Mouse (Mus musculus) testis, postnatal 14 days (tissue): ENCODE results near the gene 1700008O03Rik.

Source experiments
- DNase-seq: peaks from one replicate; pipeline ENCODE4 v3.0.0; 2021; ENCODE audit warnings: low spot score

1700008O03Rik gene

DNA sequence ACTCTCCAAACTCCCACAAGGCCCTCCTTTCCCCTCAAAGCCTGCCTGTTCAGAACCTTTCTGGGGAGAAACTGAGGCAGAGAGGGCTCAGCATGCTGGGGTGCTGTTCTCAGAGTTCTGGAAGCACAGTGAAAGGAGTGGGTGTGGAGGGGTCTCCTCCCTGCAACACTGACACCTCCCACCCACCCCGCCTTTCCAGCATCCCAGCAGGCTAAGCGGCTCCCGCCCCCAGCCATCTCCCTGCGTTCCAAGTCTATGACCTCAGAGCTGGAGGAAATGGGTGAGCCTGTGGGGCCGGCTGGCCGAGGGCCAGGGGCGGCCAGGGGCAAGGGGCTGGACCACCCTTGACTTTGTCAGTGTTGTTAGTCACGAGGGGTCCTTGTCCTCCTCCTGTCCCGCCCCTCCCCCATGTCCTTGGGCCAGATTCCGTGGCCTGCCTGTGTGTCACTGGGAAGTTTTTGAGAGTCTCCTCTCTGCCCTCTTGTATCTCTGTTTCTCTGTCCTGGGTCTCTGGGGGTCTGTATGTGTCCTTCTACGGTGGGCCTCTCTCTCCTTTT is 42.1 kb downstream of the 1700008O03Rik start:
- no peak for DNase-seq

DNA sequence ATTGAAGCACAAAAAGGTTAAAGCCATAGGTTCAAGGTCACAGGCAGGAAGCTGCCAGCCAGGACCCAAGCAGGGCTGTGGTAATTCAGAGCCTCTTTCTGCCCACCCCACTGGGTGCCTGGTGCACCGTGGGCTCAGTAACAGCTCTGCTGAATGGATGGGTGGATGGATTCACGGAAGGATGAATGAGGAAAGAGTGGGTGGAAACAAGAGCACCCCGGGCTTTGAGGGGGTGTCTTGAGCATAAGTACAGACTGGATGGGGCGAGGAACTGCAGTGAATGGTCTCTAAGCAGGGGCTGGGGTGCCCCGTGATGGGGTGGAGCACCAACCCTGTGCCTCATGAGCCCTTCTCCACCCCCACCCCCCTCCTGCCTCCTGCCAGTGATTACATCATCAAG is 43.9 kb downstream of the 1700008O03Rik start:
- DNase-seq, result no peak

DNA sequence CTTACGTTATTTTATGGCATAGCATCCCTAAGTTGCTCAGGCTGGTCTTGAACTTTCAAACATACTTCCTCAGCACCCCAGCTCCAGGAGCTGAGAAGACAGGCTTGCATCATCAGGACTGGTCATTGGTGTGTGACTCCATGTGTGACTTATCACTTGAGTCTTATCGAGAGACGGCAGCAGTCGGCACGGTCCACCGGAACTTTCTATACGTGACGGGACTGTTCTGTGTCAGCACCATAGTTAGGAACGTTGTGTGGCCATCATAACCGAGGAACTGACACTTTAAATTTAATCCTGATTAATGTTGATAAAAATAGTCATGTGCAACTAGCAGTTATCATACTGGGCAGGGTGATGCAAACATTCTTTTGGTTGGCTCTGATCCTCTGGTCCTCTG is 44.5 kb downstream of the 1700008O03Rik start:
- DNase-seq, result no peak

GRCm38 (mm10) chr7:44340226-44340625 is 45.4 kb downstream of the 1700008O03Rik start:
- no peak for DNase-seq

DNA sequence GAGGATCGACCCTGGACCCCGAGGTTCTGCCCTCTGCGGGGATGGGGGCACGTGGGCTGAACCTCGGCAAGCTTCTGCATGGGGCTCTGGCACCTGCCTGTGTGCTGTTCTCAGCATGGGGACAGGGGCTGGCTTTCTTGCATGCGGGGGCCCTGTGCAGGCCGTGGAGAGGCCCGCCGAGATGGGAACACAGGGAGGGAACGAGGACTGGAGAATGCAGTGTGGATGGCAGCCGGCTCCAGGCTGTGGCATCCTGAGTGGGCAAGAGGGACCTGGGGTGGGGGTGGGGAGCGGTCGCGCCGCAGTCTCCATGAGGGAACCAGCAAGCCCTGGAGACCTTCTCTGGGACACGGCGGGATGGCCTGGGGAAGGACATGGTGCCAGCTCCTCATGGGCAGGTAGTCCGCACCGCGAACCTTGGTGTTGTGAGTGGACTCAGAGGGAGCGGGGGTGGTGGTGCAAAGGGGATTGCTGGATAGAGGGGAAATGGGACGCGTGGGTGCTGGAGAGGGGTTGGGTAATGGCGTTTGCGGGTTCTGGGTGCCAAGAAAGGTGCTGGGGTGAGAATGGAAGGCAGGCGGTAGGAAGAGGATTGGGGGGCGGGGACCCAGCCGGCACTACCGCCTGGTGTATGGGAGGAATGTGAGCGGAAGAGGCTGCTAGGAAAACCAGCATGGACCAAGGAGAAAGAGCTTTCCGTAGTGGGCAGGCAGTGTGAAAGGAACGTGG is 48.3 kb downstream of the 1700008O03Rik start:
- no peak for DNase-seq

DNA sequence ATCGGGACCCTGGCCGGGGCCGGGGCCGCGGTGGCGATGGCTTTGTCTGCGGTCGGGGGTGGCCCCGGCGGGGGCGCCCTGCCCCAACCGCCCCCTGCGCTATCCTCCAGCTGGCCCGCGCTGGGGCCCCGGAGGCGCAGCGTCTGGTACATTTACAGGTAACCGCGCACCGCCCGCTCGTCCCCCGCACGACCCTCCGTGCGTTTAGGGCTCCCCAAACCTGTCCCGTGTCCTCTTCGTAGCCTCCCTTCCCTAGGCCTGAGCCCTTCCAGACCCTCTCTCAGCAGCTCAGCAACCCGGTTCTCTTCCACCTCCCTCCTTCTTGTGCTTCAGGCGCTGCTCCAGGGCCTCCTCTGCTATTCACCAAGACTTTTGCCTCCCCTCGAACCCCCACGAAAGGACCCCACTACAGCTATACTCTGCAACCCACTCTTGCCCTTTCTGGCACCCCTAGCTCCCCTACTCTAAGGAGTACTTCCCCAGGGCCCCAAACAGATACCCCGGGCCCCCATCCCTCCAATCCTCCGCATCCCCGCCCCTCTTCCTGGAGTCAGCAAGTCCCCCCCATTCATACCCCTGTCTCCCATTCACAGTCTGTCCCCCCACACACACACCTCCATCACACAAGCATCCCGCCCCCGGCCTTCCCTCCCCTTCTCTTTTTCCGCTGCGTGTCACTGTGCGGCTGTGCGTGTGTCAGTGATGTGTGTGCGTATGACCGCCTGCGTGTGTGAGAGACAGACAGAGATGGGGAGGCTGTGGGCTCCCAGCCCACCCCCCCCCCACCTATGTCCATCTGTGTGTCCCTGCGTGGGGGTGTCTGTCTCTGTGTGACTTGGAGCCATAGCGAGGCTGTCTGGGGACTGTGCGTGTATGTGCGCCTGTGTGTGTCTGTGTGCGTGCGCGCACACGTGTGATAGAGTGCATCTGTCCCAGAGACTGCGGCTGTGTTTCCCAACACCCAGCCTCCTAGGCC is 49.3 kb downstream of the 1700008O03Rik start:
- DNase-seq, result no peak

- DNase-seq, result no peak
Observed at GRCm38 (mm10) chr7:44335031-44335878, 50.4 kb downstream of the 1700008O03Rik start.

- DNase-seq, result no peak
Observed at GRCm38 (mm10) chr7:44334139-44334538, 51.5 kb downstream of the 1700008O03Rik start.

DNA sequence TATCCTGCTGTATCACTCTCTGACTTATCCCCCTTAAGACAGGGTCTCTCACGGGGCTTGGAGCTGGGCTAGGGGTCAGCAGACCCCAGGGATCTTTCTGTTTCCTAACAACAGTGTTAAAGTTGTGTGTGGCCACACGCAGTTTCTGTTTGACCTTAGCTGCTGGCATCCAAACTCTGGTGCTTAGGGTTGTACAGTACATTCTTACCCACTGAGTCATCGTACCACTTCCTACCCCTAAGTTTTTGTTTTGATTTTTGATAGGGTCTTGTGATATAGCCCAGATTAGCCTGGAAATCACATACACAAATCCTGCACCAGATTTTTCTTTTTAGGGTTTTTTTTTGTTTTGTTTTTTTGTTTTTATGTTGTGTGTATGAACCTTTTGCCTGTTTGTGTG is 53.3 kb downstream of the 1700008O03Rik start:
- DNase-seq, result no peak

GRCm38 (mm10) chr7:44326614-44327013 is 59.0 kb downstream of the 1700008O03Rik start:
- no peak for DNase-seq

- DNase-seq, result no peak
Observed at GRCm38 (mm10) chr7:44322290-44322689, 63.3 kb downstream of the 1700008O03Rik start.

- no peak for DNase-seq
Observed at GRCm38 (mm10) chr7:44320886-44321285, 64.7 kb downstream of the 1700008O03Rik start.

- no peak for DNase-seq
Observed at GRCm38 (mm10) chr7:44317913-44318312, 67.7 kb downstream of the 1700008O03Rik start.

DNA sequence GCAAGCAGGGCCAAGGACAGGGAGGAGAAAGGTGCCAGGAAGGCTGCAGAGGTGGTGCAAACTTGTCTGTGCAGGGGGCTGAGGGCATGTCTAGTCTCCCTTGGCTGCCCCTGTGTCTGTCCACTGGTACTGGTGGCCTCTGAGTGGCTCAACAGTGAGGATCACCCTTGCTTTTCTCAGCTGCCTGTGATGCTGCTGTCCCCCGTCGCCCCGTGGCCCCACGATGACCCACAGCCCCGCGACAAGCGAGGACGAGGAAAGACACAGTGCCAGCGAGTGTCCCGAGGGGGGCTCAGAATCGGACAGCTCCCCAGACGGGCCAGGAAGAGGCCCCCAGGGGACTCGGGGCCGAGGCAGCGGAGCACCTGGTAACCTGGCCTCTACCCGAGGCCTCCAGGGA is 73.1 kb downstream of the 1700008O03Rik start:
- DNase-seq, result no peak

- no peak for DNase-seq
Observed at GRCm38 (mm10) chr7:44311713-44312304, 73.8 kb downstream of the 1700008O03Rik start.

DNA sequence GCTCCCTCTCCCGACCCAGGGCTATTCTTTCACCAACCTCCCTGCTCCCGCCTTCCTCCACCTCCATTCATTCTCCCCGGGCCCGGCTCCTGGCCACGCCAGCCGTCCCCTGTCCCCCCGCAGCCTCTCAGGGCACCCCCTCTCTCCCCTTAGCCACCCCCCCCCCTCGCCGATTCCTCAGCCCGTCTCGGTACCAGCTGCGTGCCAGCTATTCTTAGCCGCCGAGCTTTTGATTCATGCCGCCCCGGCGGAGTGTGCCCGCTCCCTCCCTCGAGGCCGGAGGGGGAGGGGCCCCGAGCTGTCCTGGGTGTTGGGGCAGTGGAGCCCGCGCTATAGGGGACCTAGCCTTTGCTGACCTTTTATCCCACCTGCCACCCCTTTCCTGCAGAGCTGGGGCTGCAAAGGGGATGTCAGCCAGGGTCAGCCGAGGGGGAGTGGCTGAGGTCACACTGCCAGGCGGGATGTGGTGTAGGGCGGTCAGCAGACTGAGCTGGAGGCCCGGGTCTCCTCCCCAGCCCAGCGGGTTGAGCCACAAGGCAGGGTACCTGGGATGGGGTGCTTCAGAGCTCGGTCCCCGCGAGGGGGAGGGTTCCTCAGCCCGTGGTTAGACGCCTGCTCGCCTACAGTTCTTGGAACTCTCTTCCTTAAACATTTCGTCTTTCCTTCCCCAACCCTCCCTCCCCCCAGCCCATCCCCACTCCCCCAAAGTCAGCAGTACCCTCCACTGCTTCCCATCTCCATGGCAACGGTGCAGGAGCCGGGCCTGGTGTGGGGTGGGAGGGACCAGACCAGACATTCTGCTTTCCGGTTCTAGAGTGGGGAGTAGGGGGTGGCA is 74.5 kb downstream of the 1700008O03Rik start:
- peak; percentile 21 for DNase-seq

DNA sequence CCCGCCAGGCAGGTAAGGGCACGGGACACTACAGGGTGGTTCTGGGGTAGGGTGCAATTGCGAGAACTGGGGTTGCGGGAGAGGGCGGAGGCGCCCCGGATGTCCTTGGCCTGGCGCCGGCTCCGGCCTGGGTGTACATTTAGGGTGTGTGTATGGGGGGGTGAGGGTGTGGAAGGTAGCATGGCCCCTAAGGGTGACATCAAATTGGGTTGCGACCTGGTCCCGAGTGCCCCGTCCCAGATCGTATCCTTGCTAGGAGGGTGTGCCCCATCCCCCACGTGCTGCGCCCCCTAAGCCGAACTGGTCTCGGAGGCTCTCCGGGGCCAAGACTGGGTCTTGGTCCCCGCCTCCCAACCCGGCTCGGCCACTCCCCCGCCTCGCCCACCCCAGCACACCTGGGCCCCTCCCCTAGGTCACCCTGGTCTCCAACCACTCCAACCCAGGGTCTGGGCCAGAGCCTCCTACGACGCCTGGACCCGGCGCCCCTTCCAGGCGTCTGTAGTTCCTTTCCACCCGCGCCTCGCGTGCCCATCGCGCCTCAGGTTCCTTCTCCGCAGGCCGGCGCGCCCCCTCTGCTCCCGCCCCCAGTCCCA is 75.2 kb downstream of the 1700008O03Rik start:
- no peak for DNase-seq
